Mouse (Mus musculus) right cerebral cortex, postnatal 4 days (tissue): ENCODE results near the gene Man1a.
A peak's percentile ranks its signal among the peaks of the same experiment; 100 is the strongest.

Experiments used
- DNase-seq: peaks from one replicate; pipeline ENCODE4 v3.0.0-alpha.2; 2022

Gene Man1a

DNA sequence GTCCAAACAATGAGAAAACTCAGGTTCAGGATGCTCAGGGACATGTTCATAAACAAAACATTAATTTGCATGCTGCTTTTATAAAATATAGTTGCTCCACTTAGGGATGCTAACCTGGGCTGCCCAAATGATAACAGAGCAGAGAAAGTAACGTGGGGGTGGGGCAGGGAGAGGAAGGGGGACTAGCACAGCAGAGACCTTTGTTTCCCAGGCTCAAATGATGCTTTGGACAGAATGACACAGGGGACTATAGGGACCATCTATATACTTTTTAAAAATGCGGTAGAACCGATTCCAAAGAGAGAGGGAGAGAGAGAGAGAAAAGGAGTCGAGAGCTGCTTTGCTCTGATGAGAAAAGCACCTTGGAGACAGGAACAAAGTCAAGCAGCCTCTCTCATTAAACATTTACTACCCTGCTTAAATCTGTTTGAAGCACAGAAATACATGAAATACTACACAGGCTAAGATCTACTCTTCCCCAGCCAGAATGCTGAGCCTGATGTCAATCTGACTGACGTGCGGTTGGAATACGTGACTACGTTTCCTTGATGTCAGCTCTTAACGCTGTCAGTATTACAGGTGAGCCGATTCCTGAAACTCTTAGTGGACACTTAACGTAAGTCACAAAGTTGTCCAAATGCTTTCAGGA is 63.1 kb downstream of the Man1a start:
- no peak for DNase-seq

DNA sequence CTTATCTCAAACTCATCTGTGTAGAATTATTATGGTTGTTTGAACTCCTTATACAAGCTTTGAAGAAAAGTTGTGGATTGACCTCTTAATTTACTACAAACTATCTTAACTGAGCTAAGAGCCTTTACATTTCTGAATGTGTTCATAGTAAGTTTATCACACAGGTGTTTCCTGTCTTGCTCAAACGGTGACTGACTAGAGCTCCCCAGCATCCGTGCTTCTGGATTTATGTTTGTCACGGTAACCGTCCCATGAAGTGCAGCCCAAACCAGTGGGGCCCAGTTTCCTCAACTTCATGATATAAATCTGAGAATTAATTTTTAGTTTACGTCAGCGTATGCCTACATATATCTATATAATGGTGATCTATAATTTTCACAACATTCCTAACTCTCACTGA is 67.3 kb downstream of the Man1a start:
- DNase-seq: no peak

GRCm38 (mm10) chr10:54006868-54007267 is 69.5 kb downstream of the Man1a start:
- no peak for DNase-seq

DNA sequence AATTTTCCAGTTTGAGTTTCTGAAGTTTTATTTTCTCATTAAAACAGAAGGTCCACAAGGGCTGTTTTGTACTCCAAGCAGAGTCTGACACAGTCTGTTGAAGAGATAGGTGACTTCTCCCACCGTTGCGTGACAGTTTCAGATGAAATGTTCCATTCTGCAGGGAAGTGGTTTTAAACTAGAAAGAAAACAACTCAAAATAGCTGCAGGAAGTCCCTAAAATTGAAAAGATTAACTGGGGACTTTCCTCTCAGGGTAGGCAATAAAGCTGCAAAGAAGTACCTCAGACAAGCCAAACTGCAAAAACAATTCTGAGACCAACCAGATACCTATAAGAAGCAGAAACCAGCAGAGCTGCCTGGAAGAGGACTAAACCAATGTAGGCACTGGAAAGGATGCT is 70.6 kb downstream of the Man1a start:
- DNase-seq: no peak

- DNase-seq: no peak
Measured at GRCm38 (mm10) chr10:54002936-54003335, 73.5 kb downstream of the Man1a start.

GRCm38 (mm10) chr10:53997301-53997700 is 79.1 kb downstream of the Man1a start:
- DNase-seq: no peak

DNA sequence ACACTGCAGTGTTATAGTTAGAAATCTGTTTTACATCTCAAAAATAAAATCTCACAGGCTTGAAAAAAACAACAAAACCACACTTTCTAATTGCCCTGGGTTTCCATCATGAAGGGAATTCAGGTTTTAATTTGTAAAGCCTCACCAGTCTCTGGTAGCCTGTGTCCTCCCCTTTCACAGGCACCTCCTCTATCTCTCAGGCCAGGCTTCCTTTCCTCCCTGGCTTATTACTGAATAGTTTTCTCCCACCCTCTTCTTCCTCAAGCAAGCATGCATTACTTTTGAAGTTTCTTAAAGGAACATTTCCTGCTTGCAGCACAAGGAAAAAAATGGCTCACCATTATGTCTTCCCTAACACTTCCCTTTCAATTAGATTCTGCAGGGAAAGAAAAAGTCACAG is 80.2 kb downstream of the Man1a start:
- DNase-seq: no peak

- no peak for DNase-seq
Measured at GRCm38 (mm10) chr10:53994591-53994990, 81.8 kb downstream of the Man1a start.

DNA sequence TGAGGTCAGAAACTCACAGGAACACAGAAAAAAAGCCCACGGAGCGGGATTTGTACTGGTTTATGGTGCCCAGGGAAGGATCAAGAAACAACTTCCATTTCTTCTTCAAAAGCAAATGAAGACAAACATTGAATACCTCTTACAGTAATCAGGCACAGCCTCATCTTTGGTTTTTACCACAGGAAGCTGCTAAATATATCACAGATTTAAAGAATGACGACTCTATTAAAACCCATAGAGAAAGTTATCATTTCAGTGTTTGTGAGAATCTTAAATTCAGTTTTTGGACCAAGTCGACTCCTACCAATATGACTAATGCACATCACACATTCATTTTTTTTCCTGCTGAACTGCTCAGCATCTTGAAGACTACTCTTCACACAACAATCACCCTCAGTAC is 86.0 kb downstream of the Man1a start:
- DNase-seq: no peak

DNA sequence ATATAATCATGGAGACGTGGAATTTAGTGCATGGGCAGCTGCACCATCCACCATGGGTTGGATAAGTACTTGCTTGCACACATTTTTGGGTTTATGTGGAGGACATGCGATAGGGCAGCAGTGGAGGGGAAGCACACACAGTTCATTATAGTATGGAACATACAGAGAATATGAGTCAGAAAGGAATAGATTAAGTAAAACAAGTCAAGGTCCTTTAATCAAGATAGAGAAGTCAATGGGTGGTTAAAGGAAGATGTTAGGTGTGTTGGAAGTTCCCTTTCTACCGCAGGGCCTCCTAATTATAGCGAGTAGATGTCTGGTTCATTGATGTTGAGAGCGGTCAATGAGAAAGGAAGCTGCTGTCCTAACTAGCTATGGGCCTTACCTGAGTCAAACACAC is 91.5 kb downstream of the Man1a start:
- no peak for DNase-seq

DNA sequence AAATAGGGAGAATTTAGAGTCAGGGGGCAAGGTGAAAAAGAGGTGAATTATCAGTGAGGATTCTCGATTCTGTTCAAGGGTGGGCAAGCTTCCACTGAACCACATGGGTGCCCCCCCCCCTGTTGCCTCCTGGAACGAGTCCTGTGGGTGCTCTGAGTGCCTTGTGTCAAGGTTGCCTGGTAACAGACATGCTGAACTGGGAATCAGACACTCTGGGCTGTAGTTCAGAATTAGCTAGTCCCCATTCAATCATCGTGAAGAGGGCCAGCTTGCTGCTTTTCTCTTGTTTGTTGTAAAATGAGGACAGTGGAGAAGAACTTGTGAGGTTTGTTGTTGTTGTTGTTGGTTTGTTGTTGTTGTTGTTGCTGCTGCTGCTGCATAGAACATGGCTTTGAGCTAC is 92.3 kb downstream of the Man1a start:
- peak; percentile 6 for DNase-seq

DNA sequence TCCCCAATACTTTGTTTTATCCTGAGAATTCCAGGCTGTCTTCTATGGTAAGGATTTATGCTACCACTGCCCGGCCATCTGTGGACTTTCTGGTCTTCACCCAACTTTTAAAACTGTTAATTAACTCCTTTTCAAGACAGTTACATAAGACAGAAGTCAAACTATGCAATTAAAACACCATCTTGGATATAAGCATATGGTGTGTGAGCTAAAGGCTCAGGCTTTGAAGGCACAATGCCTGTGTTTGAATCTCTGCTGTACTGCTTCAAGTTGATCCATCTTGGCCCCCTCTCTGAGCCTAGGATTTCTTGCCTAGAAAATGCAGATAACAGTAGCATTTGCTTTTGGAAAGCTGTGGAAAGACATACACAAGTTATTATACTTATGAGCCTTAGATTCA is 97.8 kb downstream of the Man1a start:
- DNase-seq: no peak

DNA sequence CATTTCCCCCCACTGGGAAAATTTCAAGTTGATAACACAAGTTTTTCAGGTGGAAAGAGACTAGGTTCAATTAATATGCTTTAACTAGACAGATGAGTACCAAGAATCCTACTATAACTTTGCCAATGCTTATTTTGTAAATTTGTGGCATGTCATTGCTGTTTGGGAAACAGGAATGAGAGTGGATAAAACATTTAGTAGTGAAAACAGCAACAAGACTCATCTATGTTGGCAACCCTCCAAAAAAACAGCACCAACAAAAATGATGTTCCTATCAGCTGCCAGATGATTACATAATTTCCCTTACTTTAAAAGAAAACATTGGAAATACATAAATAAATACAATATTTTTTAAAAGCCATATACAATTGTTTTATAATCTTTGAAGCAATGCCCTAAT is 102.2 kb downstream of the Man1a start:
- no peak for DNase-seq

DNA sequence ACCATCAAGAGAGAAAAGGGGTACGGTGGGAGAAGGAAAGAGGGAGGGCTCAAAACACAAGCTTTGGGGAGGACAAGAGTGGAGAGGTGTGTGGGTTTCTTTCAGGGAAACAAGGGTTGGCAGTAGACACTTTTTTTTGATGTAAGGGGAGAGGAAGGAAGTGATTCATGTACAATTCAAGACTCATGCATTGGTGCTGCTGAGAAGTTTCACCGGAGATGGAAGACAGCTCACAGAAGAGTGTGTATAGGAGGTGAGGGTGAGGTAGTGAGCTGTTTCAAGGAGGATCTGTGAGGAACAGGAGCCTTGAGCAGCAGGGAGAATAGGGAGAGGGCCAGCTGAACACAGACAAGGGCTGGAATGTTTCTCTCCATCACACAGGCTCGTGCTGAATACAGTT is 116.7 kb downstream of the Man1a start:
- no peak for DNase-seq

DNA sequence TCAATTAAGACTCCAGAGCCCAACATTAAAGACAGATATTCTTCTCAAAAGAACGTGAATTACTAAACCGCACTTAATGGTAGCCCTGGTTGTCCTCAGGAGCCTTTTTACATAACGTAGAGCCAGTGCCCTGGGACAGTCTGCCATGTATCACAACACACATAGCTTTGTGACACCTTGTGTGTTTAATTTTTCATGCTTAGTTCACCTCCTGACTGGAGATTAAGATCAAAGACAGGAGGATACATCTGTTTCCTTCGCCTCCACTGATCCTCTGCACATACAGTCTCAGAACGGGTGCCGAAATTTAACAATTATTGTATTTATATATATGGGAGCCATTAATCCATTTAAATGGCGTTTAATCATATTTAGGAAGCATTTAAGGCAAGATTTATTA is 134.8 kb downstream of the Man1a start:
- no peak for DNase-seq

DNA sequence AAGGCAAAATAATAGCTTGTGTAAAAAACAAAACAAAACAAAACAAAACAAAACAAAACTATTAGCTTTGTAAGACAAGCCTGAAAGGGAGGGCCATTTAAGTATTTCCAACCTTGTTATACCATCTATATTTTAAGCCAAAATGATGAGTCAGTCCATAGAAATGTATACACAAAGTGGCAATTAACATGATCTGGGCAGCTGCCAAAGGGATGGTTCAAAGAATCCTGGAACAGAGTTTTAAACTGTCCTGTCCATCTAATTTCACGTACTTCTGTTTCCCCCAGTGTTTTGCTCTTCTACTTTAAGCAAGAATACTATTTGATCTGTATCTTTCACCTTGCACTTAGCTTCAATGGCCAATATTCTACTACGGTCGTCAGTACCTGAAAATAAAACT is 138.2 kb downstream of the Man1a start:
- no peak for DNase-seq

- no peak for DNase-seq
Measured at GRCm38 (mm10) chr10:53936078-53936477, 140.3 kb downstream of the Man1a start.

DNA sequence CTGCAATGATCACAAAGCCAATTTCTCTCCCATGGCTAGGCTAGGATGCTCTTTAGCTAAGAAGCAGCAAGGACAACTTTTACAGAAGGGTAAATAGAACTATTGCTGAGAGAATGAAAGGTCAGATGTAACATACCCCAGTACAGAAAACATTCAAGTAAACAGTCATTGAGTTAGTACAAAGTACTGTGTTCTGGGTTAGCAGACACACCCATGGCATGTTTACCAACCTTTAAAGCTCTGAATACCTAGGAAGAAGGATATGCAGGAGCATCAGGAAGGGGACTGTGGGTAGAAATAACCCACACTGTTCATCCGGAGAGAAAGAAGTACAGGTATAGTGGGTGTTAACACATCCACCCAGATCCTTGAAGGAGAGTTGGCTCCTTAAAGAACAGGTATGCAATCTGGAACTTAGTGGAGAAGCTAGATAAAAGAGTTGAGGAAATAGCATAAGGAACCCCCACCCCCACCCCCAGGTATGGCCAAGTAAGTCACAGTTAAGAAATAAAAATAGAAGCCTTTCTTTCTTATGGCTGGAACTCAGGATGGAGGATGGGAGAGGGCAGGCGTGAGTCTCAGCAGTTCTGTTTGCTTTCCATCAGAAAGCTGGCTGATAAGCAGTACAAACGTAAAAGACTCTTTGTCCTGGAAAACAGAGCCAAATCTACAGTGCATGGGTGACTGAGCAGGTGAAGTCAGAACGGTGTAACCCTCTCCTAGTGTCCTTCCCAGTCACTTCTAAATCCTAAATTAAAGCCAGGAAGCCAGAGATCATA is 146.5 kb downstream of the Man1a start:
- no peak for DNase-seq

DNA sequence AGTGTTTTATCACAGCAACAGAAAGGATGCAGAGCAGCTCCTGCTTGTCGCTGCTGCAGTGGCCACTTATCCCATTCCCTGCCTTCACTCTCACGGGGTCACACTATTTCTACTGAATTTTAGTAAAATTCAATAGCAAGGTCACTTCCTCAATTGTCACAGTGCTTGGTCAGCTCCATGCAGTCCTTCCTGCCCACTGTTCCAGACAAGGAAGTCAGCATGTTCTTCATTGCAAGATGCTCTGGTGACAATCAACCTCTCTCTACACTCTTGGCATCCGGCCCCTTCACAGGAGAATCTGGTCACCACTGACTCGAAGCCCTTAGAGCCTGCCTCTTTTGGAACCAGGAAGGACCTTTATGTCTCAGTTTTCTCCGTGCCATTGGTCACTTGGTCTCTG is 148.5 kb downstream of the Man1a start:
- DNase-seq: no peak

GRCm38 (mm10) chr10:53925456-53925855 is 151.0 kb downstream of the Man1a start:
- DNase-seq: no peak

GRCm38 (mm10) chr10:53922236-53922635 is 154.2 kb downstream of the Man1a start:
- DNase-seq: no peak

GRCm38 (mm10) chr10:53917517-53917916 is 158.9 kb downstream of the Man1a start:
- DNase-seq: no peak

- DNase-seq: no peak
Measured at GRCm38 (mm10) chr10:53915719-53916118, 160.7 kb downstream of the Man1a start.

DNA sequence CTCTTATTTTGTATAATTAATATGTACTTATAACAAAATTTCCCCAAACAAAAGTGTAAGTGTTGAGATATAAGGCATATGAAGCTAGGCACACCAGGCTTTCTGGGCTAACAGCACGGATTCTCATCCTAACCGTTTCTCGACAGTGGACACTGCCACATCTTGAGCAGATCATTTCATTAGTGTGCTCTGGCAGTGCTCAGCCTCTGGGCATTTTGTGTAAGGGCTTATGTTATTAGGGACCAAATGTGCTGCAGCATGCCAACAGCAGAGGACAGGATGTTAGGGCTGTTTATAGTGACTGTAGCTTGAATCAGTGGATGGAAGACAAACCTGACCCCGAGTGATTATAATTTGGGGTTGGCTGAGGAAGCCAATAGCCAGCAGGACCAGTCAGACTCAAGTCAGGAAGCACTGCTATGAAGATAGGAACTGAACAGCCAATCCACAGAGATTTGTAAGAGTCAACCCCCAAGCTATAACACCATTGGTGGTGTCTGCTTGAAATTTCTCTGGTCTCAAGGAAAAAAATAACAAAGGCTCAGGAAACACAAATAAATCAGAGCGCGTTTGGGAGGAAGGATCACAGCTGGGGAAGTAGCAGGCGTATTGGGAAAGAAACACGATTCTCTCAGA is 161.3 kb downstream of the Man1a start:
- DNase-seq: no peak
